Mouse (Mus musculus) hindbrain, postnatal 0 days (tissue): ENCODE measurements around the gene Gm1043. TPM values are rescaled to one million over a fixed set of nuclear protein-coding genes. Genes with fewer than 3 reads are reported as not detected.

Experiments used
- ATAC-seq: fragments of 200-750 bp; cut with Nextera tagmentation; 2 replicates; pipeline ENCODE4 v1.8.0; 2017; ENCODE audit warnings: mild to moderate bottlenecking, moderate TSS enrichment, moderate library complexity
- DNase-seq: peaks from one replicate; pipeline ENCODE4 v3.0.0-alpha.2; 2015; ENCODE audit warnings: low spot score
- H3K27ac ChIP-seq: fragments of 300-500 bp; sonication (generic); 2 replicates; pipeline ENCODE4 v1.5.1; 2014; ENCODE audit warnings: mild to moderate bottlenecking
- H3K27me3 ChIP-seq: fragments of 300-500 bp; sonication (generic); 2 replicates; pipeline ENCODE4 v1.6.1; 2014; ENCODE audit warnings: low read length, mixed read lengths; ENCODE audit not compliant: insufficient read depth
- H3K36me3 ChIP-seq: fragments of 300-500 bp; sonication (generic); 2 replicates; pipeline ENCODE4 v1.6.1; 2014; ENCODE audit warnings: low read length, mixed read lengths; ENCODE audit not compliant: insufficient read depth
- H3K4me1 ChIP-seq: fragments of 300-500 bp; sonication (generic); 2 replicates; pipeline ENCODE4 v1.6.1; 2014; ENCODE audit warnings: antibody characterized with exemption, low read length, mixed read lengths; ENCODE audit not compliant: insufficient read depth
- H3K4me2 ChIP-seq: fragments of 300-500 bp; sonication (generic); 2 replicates; pipeline ENCODE4 v1.6.1; 2014; ENCODE audit warnings: low read depth, mild to moderate bottlenecking, low read length, moderate library complexity, mixed read lengths
- H3K4me3 ChIP-seq: fragments of 300-500 bp; sonication (generic); 2 replicates; pipeline ENCODE4 v1.5.1; 2014; ENCODE audit warnings: low read length
- H3K9ac ChIP-seq: fragments of 300-500 bp; sonication (generic); replicated peaks from 2 replicates; pipeline ENCODE4 v1.6.1; 2014; ENCODE audit warnings: mild to moderate bottlenecking, low read length, moderate library complexity, mixed read lengths
- H3K9me3 ChIP-seq: fragments of 300-500 bp; sonication (generic); 2 replicates; pipeline ENCODE4 v1.6.1; 2016; ENCODE audit warnings: low read length, mixed read lengths
- CTCF ChIP-seq: IDR thresholded peaks from 2 replicates; pipeline ENCODE4 v1.5.1; 2016; ENCODE audit warnings: antibody characterized with exemption, control low read depth, low read depth
- WGBS: fragments of 180-500 bp; shearing (Covaris S2); extraction: QIAGEN DNeasy Blood & Tissue Kit; methylation state at CpG from one replicate; pipeline ENCODE4 v1.1.7; 2014; 5-methylcytosine and 5-hydroxymethylcytosine counted together
- polyA plus RNA-seq: library from polyadenylated mRNA; unstranded; fragments of >200 nt; fragmentation: Nextera tagmentation; extraction: Ambion mirVana; gene quantifications from 2 replicates; pipeline ENCODE4 v1.2.1, GENCODE M21; 2015
- total RNA-seq: library from RNA; depleted of rRNA; stranded (reverse); fragments of >200 nt; gene quantifications from 2 replicates; pipeline ENCODE4 v1.2.3, GENCODE M21; 2014

Gene Gm1043
- total and polyA plus RNA-seq, 2 experiments from 2014 or later, result 1.7 to 20.0 TPM

DNA sequence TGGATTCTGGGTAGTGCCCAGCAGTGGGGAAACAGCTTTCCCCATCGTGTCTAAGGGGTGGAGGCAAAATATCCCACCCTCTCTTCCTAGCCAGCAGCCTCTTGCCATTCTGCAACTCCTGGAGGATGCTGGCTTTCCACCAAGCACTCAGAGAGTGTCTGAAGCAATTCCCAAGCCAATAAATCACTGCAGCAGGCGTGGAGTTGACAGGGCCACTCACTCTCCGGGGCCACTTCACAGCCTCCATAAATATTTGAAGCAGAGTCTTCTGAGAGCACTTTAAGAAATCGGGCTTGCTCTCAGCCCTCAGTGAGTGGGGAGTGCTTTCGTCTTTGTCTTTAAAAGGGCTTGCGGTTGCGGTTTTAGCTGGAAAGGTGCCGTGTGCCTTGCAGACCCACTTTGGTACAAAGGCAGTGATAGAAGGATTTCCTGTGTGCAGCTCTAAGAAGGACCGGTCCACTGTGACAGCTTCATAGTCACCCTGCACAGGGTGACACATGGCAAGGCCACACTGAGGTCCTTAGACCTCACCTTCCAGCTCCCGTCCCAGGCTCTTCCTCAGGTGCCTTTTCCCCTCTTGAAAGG lies 111.6 kb downstream of the Gm1043 start:
- H3K9me3 ChIP-seq, result no peaks in the 10 kb centered on the region
- 0 out of 2 replicates have a peak, but pooled peaks have one; percentile 9 for ATAC-seq
- DNase-seq, result peak; percentile 53
- WGBS, result 41% methylated on average over 10 of the region's 10 CpGs
- 0 out of 2 replicates have a peak overlapping the region, but pooled peaks have one; percentile 41 for H3K27ac ChIP-seq
- no peak overlapping the region for H3K4me2 ChIP-seq
- no peak overlapping the region for H3K9ac ChIP-seq
- no peak overlapping the region for H3K4me3 ChIP-seq
- H3K36me3 ChIP-seq, result no peaks in the 10 kb centered on the region
- peaks cover 15% of the 10 kb centered on the region for H3K4me1 ChIP-seq
- TF ChIP-seq CTCF, result no peak
- no peaks in the 10 kb centered on the region for H3K27me3 ChIP-seq

DNA sequence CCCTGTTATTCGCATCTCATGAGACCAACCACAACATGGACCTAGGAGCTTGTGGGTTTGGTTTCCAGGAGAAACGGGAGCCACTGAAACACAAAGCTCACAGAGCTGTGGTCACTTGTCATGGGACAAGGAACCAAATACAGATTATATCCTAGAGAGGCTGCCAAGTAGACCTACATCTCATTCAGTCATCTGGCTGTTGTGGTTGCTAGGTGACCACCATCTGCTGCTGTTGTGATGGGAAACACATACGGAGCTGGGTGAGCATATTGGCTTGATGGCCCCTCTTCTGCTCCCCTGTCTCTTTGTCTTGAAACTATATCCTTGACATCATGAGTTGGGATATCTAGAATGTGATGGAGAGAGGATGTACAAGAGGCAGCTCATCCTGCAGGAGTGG lies 112.3 kb downstream of the Gm1043 start:
- Histone ChIP-seq H3K9ac (no peak overlapping the region), H3K4me3 (no peak overlapping the region), H3K4me2 (no peak overlapping the region), H3K9me3 (no peaks in the 10 kb centered on the region), H3K27me3 (no peaks in the 10 kb centered on the region), H3K27ac (peak overlapping the region; percentile 61; the same call in 1 of the 2 replicates), H3K36me3 (no peaks in the 10 kb centered on the region), H3K4me1 (peaks cover 15% of the 10 kb centered on the region)
- TF ChIP-seq CTCF, result no peak
- WGBS, result 41% methylated on average over 3 of the region's 3 CpGs
- DNase-seq (peak; percentile 70), ATAC-seq (peak; percentile 46)

DNA sequence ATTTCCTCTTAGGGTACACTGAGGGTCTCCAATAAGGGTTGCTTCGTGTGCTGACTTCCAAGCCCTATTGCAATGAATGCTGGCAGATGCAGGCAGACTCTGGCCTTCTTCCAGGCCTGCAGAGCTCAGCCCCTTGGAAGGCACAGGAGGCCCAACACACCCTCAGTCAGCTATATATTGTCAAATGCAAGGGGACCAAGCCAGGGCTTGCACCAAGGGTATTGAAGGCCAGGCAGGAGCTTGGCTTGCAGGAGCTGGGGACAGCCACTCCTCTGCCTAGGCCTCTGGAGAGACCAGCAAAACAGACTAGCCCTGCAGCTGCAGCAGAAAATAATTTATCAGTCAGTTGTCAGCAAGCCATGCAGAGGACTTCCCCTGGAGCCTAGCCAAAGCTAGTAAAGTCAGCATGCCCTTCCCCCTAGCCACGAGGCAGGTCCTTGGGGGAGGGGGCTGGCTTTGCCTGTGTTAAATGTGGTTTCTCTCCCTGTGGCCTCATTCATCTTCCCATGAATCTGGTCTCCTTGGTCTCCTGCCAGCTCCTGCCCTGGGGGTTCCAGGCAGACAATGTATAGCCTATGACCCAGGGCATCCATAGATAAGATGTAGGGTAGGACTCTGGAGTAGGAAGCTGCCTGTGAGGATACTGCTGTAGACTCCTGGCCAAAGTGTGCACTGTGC lies 113.0 kb downstream of the Gm1043 start:
- H3K36me3 ChIP-seq, result no peaks in the 10 kb centered on the region
- peak; percentile 69 for DNase-seq
- no peak overlapping the region for H3K4me3 ChIP-seq
- H3K9me3 ChIP-seq, result no peaks in the 10 kb centered on the region
- H3K9ac ChIP-seq, result no peak overlapping the region
- no peaks in the 10 kb centered on the region for H3K27me3 ChIP-seq
- H3K27ac ChIP-seq, result peak overlapping the region; percentile 61; the same call in 1 of the 2 replicates
- H3K4me1 ChIP-seq, result peaks cover 15% of the 10 kb centered on the region
- no peak overlapping the region for H3K4me2 ChIP-seq
- 15% methylated on average over 2 of the region's 2 CpGs for WGBS
- TF ChIP-seq CTCF, result no peak
- ATAC-seq, result peak; percentile 44; the same call in 1 of the 2 replicates

DNA sequence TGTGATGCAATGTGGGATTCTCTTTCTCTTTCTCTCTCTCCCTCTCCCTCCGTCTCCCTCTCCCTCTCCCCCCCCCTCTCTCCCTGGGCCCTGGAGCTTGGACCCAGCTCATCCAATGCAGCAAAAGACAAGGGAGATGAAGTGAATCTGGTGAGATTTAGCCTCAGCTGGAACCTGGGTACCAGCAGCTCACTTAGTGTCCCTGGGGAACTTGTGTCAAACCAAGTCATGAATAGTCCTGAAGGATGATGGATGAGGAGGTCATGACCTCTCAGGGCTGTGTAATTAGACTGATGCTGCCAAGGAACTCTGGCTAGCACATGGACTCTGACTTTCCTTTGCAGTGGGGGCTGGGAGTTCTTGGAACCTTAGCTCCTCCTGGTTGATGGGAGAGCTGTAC lies 117.1 kb downstream of the Gm1043 start:
- Histone ChIP-seq H3K9me3 (no peaks in the 10 kb centered on the region), H3K36me3 (no peaks in the 10 kb centered on the region), H3K4me1 (peaks cover 11% of the 10 kb centered on the region), H3K4me3 (no peak overlapping the region), H3K27ac (no peak overlapping the region), H3K4me2 (no peak overlapping the region), H3K27me3 (no peaks in the 10 kb centered on the region), H3K9ac (no peak overlapping the region)
- no peak for ATAC-seq
- no peak for TF ChIP-seq CTCF
- DNase-seq, result peak; percentile 14
- WGBS, result 13% methylated on average over 1 of the region's 1 CpGs

DNA sequence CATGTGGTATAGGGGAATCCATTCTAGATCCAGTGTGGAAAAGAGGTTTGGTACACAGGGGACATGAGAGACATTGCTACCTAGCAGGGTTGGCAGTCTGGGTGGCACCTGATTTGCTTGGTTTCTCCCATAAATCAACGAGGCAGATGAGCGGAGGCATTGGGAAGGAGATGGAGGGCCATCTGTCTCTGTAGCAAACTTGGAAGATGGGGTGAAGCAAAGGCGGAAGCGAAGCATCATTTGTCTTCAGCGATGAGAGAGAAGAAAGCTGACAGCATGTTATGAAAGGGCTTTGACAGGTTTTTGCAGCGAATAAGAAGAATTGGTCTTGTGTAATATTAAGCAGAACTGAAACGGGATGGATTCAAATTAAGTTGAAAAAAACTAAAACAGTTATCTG lies 119.7 kb downstream of the Gm1043 start:
- Histone ChIP-seq H3K9me3 (no peaks in the 10 kb centered on the region), H3K4me2 (no peak overlapping the region), H3K9ac (no peak overlapping the region), H3K4me3 (no peak overlapping the region), H3K36me3 (no peaks in the 10 kb centered on the region), H3K4me1 (no peaks in the 10 kb centered on the region), H3K27me3 (no peaks in the 10 kb centered on the region), H3K27ac (no peak overlapping the region)
- 75% methylated on average over 7 of the region's 7 CpGs for WGBS
- no peak for DNase-seq
- TF ChIP-seq CTCF, result no peak
- ATAC-seq, result no peak

DNA sequence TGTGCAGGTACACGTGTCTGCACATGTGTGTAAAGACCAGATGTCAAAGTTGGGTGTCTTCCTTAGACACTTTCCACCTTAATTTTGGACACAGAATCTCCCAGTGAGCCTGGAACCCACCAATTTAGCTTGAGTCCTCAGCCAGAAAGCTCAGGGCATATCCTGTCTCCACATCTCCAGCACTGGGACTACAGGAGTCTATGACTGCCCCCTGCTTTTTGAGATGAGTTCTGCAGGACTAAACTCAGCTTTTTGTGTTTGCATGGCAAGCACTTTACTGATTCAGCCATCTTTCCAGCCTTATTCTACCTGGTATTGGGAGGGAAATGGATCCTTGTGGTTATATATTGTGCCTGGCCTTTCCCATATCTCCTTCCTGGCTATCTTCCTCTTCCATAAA lies 120.2 kb downstream of the Gm1043 start:
- H3K4me1 ChIP-seq, result no peaks in the 10 kb centered on the region
- H3K9me3 ChIP-seq, result no peaks in the 10 kb centered on the region
- no peak for DNase-seq
- H3K36me3 ChIP-seq, result no peaks in the 10 kb centered on the region
- H3K27me3 ChIP-seq, result no peaks in the 10 kb centered on the region
- no peak overlapping the region for H3K4me3 ChIP-seq
- 82% methylated on average over 1 of the region's 1 CpGs for WGBS
- no peak overlapping the region for H3K27ac ChIP-seq
- no peak overlapping the region for H3K4me2 ChIP-seq
- ATAC-seq, result no peak
- TF ChIP-seq CTCF, result peak; percentile 25; the same call in 1 of the 2 replicates
- no peak overlapping the region for H3K9ac ChIP-seq

DNA sequence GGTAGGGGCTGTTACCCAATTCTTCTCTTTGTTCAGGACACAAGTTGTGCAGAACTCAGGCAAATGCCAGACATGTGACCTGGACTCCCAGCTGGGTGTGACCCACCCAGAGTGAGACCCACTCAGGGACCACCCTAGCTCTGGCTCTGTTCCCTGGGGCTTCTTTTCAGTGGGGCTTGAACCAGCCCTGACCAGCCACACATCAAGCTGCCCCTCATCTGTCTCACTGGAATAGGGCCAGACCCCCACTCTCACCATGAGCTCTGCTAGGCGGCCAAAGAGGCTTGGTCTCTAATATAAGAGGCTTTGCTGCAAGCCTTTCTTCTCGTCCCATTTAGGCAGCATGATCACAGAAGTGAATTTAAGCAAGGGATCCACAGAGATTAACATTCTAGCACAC lies 121.2 kb downstream of the Gm1043 start:
- WGBS, result 47% methylated on average over 2 of the region's 2 CpGs
- H3K9me3 ChIP-seq, result no peaks in the 10 kb centered on the region
- H3K27me3 ChIP-seq, result no peaks in the 10 kb centered on the region
- H3K27ac ChIP-seq, result no peak overlapping the region
- no peak overlapping the region for H3K4me3 ChIP-seq
- no peak overlapping the region for H3K4me2 ChIP-seq
- ATAC-seq (peak; percentile 28; the same call in 1 of the 2 replicates), DNase-seq (peak; percentile 50)
- no peak overlapping the region for H3K9ac ChIP-seq
- no peaks in the 10 kb centered on the region for H3K36me3 ChIP-seq
- no peaks in the 10 kb centered on the region for H3K4me1 ChIP-seq
- TF ChIP-seq CTCF, result no peak
